Mouse (Mus musculus): ENCODE results near the gene Map2k6.

Map2k6 gene

DNA sequence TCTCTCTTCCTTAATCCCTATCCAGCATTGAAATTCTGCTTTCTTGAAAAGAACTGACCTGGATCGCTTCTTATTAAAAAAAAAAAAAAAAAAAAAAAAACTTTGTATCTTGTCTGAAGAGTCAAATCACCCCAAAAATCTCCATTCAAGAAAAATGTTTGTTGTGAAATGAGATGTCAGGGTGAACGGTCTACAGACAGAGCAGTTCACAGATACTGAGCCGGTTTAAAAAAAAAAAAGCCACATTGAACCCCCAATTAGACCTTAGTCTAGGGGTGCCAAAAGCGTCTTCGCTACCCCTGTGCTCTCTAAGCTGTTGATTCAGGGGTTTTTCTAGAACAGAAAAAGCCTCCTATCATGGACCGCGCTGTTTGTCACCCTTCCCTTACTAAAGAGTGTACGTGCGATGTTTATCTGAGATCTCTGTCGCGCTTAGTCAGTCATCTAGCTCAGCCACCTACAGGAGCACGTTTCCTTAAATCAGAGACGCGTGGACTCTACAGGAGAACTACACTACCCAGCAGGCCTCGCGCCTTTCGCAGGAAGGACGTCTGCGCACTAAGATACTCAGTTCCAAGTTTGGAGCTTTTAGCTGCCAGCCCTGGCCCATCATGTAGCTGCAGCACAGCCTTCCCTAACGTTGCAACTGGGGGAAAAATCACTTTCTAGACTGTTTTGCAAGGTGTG, at the start of gene Map2k6:
TSS of gene Map2k6 (plus strand) at position 570 of the 687 bp plus-strand sequence.
- in situ Hi-C loops (cut with MboI, MseI): no loop called here

DNA sequence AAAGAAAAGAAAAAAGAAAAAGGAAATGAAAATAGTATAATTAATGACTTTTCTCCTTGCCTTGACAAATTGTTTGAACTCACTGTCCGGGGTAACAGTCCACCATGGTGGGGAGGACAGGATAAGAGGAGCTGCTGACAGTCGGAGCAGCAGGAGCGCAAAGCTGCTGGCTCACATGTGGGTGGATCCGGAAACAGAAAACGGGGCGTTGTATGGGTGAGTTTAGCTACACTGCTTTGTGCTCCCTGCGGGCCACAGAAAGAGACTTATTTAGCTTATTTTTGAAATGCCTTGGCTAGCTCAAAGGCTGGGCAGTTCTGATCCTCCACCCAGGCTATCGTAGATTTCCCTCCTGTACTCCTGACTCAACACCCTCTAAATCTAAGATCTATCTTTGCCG, 44.7 kb upstream of the Map2k6 start:
- in situ Hi-C loops (cut with MboI, MseI): loop anchor here (25.0 kb wide), 1 partner anchor 533 kb away; no protein-coding TSS in a partner anchor

DNA sequence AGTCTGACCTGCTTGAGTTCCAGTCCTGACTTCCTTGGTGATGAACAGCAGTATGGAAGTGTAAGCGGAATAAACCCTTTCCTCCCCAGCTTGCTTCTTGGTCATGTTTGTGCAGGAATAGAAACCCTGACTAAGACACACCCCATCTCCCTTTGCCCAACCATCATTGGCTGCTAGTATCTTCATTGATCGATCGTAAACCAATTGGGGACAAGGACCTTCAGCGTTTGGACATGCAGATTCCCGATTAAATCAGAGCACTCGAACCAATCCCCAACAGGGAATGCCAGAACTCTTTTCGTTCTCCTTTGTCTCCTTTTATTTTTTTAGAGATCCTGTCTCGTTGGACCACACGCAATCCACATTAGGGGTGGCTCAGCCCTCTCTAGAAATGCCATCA, 43.8 kb upstream of the Map2k6 start:
- in situ Hi-C loops (cut with MboI, MseI): loop anchor here (25.0 kb wide), 1 partner anchor 532 kb away; no protein-coding TSS in a partner anchor

DNA sequence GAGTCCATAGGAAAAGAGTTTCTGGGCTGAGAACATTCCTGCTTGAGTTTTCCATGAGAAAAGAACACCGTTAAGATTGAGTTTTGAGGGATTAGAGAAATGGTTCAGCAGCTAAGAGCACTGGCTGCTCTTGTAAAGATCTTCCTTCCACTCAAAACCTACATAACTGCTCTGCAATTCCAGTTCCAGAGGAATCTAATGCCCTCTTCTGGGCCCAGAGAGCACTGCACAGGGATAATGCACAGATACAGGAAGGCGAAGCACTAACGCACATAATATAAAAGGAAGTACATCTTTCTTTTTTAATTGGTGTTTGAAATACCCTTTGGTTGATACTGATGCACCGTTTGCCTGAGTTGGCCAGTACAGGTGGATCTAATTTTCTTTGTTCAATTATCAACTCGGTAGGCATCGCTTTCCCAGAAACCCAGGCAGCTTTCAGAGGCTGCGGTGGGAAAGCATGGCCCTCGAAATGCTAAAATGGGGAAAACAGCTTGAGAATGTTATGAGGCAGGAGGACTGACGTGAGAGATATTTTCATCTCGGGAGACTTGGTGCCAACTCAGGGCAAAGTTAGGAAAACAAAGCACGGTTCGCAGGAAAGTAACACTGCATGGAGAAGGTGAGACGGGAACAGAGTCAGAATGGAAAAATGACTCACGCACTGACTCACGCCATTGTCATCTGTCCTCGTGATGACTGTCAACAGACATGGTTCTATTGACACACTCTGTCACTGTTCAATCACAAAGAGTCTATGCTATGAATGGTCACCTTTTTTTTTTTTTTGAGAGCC, 41.0 kb upstream of the Map2k6 start:
- in situ Hi-C loops (cut with MboI, MseI): loop anchor here (25.0 kb wide), 1 partner anchor 529 kb away; no protein-coding TSS in a partner anchor

DNA sequence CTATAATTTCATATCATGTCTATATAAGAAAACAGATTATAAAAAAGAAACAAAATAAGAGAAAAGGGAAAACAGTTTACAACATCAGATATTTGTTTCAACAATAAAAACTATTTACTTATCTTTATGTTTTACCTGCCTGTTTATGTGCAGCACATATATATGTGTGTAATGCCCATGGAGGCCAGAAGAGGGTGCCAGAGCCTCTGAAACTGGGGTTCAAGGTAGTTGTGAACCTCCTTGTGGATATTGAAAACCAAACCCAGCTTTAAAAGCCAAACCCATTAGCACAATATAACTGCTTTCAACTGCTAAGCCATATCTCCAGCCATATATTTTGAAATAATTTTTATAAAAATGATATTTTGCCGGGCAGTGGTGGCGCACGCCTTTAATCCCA, 33.9 kb upstream of the Map2k6 start:
- in situ Hi-C loops (cut with MboI, MseI): loop anchor here (5.0 to 25.0 kb wide), 2 partner anchors 122 to 522 kb away; no protein-coding TSS in a partner anchor

DNA sequence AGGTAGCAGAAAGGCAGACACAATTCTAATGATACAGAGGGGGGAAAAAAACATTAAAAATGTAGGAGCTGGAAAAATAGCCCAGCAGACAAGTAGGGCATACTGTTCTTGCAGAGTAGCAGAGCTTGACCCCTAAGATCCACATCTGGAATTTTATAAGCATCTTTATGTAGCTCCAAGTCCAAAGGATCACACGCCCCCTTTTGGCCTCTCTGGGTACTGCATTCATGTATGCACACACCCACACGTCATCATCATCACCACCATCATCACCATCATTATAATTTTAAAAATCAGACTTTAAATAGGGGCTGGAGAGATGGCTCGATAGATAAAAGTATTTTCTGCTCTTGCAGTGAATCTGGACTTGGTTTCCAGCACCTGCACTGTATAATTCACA, 32.0 kb upstream of the Map2k6 start:
- in situ Hi-C loops (cut with MboI, MseI): loop anchor here (5.0 to 25.0 kb wide), 2 partner anchors 120 to 520 kb away; no protein-coding TSS in a partner anchor

DNA sequence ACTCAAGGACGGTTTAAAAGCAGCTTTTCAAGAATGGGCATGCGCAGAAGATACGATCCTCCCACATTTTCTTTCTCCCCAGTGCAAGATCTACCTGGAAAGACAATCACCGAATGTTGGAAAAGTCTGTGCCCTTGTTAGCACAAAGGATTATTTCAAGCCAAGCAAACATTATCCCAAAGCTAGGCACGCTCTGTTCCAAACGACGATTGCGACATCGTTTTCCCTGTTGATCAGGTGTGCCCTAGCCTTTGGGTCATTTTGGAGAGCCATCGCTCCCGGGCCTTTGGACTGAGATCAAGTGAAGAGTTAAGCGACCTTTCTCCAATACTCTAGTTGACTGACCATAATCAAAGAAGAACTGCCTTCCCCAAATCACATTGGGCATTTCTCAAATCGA, 31.3 kb upstream of the Map2k6 start:
- in situ Hi-C loops (cut with MboI, MseI): loop anchor here (5.0 to 25.0 kb wide), 2 partner anchors 120 to 520 kb away; no protein-coding TSS in a partner anchor

DNA sequence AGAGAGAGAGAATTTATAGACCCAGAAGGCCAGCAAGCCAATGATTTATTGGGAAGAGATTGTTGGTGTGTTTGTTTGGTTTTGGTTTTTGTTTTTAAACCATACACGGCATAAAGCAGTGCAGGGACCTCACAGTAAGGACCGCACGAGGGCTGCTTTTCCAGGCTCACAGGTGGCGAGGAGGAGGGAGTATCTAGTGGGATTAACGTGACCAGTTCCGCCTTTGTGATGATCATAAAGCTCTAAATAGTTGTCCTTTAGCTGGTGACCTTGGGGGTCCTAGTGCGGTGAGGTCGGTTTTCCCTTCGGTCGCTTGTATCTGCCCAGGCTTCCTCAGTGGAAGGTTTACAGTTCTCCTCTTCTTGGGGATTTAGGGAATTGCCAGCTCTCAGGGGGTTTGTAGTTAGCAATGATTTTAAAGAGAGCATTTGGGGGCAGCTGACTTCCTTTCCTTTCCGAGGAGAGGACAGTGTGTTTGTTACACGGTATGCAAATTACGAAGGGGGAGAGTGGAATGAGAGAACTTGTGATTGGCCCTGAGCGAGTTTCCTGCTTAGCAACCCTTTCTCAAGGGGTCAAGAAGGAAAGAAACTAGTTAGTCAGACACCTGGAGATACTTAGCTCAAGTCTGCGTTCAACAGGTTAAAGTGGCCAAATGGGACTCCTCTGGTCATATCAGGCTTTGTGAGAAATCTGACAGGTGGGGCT, 29.5 kb upstream of the Map2k6 start:
- in situ Hi-C loops (cut with MboI, MseI): loop anchor here (5.0 to 25.0 kb wide), 2 partner anchors 118 to 518 kb away; no protein-coding TSS in a partner anchor

DNA sequence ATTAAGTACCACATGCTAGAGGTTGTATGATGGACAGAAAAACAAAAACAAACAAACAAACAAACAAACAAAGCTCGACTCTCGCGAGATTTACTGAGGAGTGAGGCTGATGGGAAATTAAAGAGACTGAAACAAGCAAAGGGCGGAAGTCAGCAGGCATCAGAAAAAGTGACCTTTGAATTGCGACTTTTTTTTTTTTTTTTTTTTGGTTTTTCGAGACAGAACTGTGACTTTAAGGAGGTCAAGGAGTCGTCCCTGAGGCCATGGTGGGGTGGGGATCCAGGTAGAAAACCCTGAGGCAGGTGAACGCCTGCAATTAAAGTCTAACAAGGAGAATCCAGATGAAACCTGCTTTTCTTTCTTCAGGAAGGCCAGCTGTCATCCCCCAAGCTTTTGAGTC, 27.1 kb upstream of the Map2k6 start:
- in situ Hi-C loops (cut with MboI, MseI): loop anchor here (25.0 kb wide), 1 partner anchor 515 kb away; no protein-coding TSS in a partner anchor

DNA sequence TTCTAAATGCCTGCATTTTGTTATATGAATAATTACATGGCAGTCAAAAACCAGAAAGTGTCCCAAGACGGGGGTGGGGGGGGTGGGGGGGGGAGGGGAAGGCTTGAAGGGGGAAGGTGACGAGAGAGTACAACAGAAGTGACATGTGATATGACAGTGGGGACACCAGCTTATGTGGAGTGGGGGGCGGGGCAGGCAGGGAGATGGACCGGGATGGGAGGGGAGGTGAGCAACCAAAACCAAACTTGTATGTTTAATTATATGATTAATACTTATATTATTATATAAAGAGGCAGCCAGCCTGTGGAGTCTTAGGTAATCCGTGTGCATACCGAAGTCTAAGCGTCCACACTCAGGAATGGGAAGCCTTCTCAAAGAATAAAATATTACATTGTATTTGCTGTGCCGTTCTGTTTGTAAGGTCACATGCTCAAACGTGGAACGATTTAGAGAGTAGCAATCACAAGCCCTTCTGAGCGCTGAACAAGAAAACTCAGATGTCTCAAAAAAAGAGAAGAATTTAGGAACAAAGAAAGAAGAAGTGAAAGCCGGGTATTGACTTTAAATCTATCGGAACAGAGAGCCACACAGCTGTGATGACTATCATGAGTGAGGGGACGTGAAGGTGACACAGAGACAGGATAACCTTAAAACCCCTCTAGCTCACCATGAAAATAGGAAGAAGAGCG, 26.5 kb upstream of the Map2k6 start:
- in situ Hi-C loops (cut with MboI, MseI): loop anchor here (25.0 kb wide), 1 partner anchor 515 kb away; no protein-coding TSS in a partner anchor

DNA sequence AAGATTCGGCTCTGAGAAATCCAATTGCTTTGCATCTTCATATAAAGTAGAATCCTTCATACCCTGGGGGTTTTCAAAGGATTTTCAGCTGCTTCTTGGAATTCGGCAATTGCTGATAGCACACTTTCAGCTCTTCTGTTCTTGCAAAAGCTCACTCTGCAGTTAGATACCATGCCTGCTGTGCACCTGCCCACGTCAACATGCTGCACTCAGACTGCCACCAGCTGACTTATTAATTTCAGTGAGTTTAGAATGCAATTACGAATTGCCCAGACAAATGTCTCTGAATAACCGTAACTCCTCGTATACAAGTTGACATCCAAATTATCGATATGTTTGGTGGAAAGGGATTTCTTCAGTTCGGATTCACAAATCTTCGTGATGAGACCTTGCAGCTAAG, 24.9 kb upstream of the Map2k6 start:
- in situ Hi-C loops (cut with MboI, MseI): loop anchor here (25.0 kb wide), 1 partner anchor 513 kb away; no protein-coding TSS in a partner anchor

DNA sequence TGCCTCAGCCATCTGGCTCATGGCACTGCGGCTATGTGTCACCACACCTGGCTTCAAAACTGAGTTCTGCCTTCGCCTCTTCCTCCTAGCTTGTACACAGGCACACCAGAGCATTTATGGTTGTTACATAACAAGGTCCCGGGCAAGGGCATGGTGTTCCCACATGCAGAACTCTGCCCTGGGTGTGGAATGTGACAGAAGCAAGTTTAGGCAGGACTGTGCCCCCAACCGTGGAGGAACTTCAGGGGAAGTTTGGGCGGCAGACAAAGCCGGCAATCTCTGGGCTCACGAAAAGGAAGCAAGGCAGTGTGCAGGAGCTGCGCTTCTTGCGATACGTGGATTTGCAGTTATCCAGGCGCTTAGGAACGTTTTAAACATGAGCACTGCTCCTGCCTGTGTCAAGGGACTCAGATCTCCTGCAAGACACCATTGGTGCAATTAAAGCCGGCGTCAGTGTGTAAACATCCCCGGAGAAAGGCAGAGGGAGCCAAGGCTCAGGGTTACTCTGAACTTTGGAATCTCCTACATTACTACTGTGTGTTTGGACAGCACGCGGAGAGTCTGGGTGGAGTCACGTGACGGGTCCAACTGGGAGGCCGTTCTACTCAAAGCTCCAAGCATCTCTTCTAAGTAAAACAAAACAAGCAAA, 19.1 kb upstream of the Map2k6 start:
- in situ Hi-C loops (cut with MboI, MseI): no loop called here

DNA sequence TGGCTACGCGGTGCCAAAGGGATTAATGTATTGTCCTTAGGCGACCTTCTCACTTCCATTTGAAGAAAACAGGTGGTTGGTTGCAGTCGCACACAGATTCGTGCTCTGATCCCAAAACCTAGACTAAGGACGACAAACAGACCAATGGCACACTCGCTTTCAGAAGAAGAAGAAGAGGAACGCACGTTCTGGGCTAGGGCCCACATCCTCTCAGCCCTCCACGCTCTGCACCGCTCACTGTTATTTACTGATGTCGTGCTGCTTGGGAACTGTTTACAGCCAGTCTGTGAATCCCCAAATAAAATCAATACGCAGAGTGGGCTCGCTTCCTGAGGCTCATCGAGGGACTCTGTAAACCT, 18.6 kb upstream of the Map2k6 start:
- in situ Hi-C loops (cut with MboI, MseI): no loop called here

DNA sequence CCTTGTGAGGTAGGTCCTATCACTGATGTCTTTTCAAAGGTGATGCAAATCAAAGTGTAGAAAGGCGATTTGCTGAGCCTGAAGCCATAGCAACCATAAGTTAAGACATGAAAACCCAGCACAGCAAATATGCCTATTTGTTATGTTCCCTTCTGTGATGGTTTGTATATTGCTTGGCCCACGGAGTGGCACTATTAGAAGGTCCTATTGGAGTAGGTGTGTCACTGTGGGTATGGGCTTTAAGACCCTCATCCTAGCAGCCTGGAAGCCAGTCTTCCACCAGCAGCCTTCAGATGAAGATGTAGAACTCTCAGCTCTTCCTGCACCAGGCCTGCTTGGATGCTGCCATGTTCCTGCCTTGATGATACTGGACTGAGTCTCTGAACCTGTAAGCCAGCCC, 13.4 kb upstream of the Map2k6 start:
- in situ Hi-C loops (cut with MboI, MseI): no loop called here

DNA sequence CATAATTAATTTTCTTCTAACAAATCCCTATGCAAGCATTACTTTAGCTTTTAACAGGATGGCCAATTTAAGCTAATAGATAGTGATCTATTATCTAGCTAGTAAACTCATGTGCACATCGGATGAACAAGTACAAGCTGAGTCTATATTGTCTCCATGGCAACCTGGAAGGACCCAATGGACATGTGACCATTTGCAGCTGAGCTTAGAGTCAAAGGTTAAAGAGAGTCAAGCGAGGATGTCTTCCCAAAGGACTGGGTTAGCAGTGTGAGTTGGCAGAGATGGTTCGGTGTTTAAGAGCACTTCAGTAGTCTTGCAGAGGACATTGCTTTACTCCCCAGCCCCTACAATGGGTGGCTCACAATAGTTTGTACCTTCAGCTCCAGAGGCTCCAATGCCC, 6.2 kb upstream of the Map2k6 start:
- in situ Hi-C loops (cut with MboI, MseI): no loop called here

DNA sequence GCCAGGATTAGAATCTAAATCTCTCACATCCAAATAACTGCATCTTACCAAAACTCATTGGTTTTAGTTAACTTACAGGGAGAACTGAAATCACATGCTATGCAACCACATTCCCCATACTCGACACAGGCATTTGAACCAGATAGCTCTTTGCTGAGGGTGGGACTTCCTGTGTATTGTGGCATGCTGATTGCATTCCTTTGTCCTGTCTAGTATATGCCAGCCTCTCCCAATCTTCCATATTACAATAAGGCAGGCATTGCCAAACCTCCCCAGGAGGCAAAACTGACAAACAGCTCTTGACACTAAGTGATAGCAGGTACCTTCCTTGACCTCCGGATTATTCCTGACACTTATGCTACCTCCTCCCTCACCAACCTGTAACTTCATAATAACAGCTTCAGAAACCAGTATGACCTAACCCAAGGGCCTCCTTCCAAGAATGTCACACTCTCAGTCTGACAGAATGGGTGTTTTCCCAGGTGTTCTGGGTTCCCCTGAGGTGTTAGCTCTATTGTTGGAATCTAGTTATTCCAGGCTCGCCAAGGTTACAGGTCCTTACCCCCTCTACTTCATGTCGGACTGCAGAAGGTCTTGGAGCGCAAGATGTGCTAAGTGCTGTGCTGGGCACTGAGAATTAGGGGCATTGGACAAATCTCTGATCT, 4.0 kb upstream of the Map2k6 start:
- in situ Hi-C loops (cut with MboI, MseI): no loop called here

DNA sequence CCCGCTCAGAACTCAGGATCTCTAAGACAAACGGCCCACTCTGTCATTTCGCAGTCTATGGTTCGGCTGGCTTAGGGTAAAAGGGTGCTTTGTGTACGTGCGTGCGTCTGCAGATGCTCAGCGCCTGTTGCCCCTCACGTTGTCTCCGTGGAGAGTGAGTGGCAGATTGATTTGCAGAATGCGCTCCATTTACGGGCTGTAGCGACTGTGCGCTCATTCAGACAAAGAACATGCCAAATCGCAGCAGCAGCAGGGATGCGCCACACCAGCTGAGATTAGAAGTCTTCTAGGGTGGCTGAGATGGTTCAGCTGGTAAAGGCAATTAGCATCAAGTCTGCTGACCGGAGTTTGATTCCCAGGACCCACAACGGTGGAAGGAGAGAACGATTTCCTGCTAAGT, 2.8 kb upstream of the Map2k6 start:
- in situ Hi-C loops (cut with MboI, MseI): no loop called here

DNA sequence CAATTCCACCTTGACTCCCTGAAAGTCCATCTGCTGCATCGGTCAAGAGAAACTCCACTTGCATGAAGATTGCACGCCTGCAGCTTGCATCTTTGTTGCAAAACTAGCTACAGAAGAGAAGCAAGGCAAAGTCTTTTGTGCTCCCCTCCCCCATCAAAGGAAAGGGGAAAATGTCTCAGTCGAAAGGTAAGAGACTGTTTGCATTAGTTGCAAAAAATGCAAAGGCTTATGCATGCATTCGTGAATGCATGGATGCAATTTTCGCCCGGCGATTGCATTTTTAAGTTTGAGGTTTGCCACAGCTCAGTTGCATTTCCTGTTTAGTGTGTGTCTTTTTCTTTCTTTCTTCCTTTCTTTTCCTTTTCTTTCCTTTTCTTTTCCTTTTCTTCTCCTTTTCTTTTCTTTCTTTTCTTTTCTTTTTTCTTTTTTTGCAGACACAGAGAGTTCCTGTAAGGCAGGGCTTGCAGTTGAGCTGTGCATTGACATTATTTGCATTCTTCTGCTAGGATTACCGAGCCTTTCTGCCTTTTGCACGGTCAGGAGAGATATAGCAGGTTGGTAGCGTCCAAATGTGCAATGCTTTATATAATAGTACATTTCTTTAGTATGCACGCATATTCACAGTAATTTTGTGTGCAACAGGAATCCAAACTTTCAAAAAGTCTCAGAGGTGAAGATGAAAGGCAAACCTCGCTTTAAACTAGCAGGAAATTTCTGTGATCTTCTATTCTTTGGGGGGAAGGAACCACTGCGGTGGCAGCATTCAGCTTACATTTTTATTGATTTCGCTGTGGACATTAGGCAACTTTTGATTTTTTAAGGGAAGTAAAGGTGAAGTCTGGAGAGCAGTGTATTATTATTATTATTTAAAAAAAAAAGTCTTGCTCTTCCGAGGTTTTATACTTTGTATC, 573 bp downstream of the Map2k6 start:
- in situ Hi-C loops (cut with MboI, MseI): no loop called here

DNA sequence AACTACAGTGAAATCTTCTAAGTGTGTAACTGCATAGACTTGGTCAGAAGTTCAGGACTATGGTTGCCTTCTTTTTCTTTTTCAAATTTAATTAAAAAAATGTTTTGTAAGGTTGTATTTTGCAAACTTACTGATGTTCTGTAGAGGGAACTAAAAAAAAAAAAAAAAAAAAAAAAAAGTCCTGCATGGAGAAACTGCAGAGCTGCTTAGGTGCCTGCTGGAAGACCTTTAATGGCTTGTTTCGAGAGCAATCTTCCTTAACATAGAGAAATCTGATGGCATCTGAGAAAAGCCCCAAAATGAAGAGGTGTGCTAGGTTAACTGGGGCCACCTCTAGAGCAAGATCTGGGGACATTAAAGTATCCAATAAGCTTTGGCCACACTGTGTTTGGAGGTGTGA, 1.4 kb downstream of the Map2k6 start:
- in situ Hi-C loops (cut with MboI, MseI): no loop called here

All from T-helper 2 cell (primary cell).